Mouse (Mus musculus) thymus, postnatal 36 days (tissue): ENCODE measurements around the gene Thsd1.

Experiments
- DNase-seq, 2 experiments: peaks; one replicate each; pipeline ENCODE4 v3.0.0; 2022; ENCODE audit warnings: mixed read lengths in 2 of 2

Thsd1 gene

GRCm38 (mm10) chr8:22227061-22227877 is at the start of gene Thsd1:
Gene Thsd1 (plus strand): TSS chr8:22227313.
- peak; percentile 38 to 48 for DNase-seq

- peak in 1 of 2 experiments; percentile 24 for DNase-seq
Observed at GRCm38 (mm10) chr8:22184884-22185283, 42.2 kb upstream of the Thsd1 start.

- peak; percentile 87 to 89 for DNase-seq
Observed at GRCm38 (mm10) chr8:22185431-22186397, 41.4 kb upstream of the Thsd1 start, which contains the start of gene Ckap2. Gene Ckap2 (minus strand): TSS chr8:22185819.

- DNase-seq = peak; percentile 83 to 87
Observed at GRCm38 (mm10) chr8:22192660-22193431, 34.3 kb upstream of the Thsd1 start, which contains the start of gene Vps36. Gene Vps36 (plus strand): TSS chr8:22192809.

GRCm38 (mm10) chr8:22193432-22194010 is 33.6 kb upstream of the Thsd1 start:
- peak in 1 of 2 experiments; percentile 26 for DNase-seq

GRCm38 (mm10) chr8:22197914-22198313 is 29.2 kb upstream of the Thsd1 start:
- DNase-seq = no peak

GRCm38 (mm10) chr8:22199481-22199880 is 27.6 kb upstream of the Thsd1 start:
- no peak for DNase-seq

- DNase-seq = no peak
Observed at GRCm38 (mm10) chr8:22207535-22207934, 19.6 kb upstream of the Thsd1 start.

- DNase-seq = no peak
Observed at GRCm38 (mm10) chr8:22209012-22209411, 18.1 kb upstream of the Thsd1 start.

- no peak for DNase-seq
Observed at GRCm38 (mm10) chr8:22214826-22215225, 12.3 kb upstream of the Thsd1 start.

GRCm38 (mm10) chr8:22226361-22226760 is 752 bp upstream of the Thsd1 start:
- DNase-seq = no peak

GRCm38 (mm10) chr8:22228621-22229020 is 1.5 kb downstream of the Thsd1 start:
- DNase-seq = peak; percentile 11 to 13

- DNase-seq = no peak
Observed at GRCm38 (mm10) chr8:22242986-22243385, 15.9 kb downstream of the Thsd1 start.

- DNase-seq = no peak
Observed at GRCm38 (mm10) chr8:22245663-22246062, 18.6 kb downstream of the Thsd1 start.

GRCm38 (mm10) chr8:22247956-22248355 is 20.8 kb downstream of the Thsd1 start:
- DNase-seq = no peak

GRCm38 (mm10) chr8:22249080-22249479 is 22.0 kb downstream of the Thsd1 start:
- no peak for DNase-seq

GRCm38 (mm10) chr8:22258946-22259450 is 31.9 kb downstream of the Thsd1 start:
- DNase-seq = no peak

GRCm38 (mm10) chr8:22259531-22259930 is 32.4 kb downstream of the Thsd1 start:
- DNase-seq = no peak

- DNase-seq = no peak
Observed at GRCm38 (mm10) chr8:22260091-22260722, 33.1 kb downstream of the Thsd1 start.

- DNase-seq = no peak
Observed at GRCm38 (mm10) chr8:22262267-22262666, 35.2 kb downstream of the Thsd1 start.

GRCm38 (mm10) chr8:22264292-22264691 is 37.2 kb downstream of the Thsd1 start:
- no peak for DNase-seq
